Mouse (Mus musculus): ENCODE measurements around the gene Ptpn11. TPM values are rescaled to one million over a fixed set of nuclear protein-coding genes. Genes with fewer than 3 reads are reported as not detected.

The Ptpn11 gene
- 31.0 TPM for polyA plus RNA-seq (2014; fragmentation: Illumina TruSeq; extraction: RNeasy Lipid Tissue Mini Kit (QIAGEN cat#74804); ENCODE audit: insufficient read depth, low read depth, low replicate concordance)

GRCm38 (mm10) chr5:121190836-121191583 lies at the start of gene Ptpn11:
Gene Ptpn11 (minus strand): TSS chr5:121191397.

GRCm38 (mm10) chr5:121219980-121220731 lies 29.0 kb upstream of the Ptpn11 start, which contains the start of gene Hectd4:
Gene Hectd4 (plus strand): TSS chr5:121220219.

GRCm38 (mm10) chr5:121204132-121205089 lies 13.2 kb upstream of the Ptpn11 start, which contains the start of gene Rpl6:
Gene Rpl6 (plus strand): TSS chr5:121204481.

Other genes starting within 250 kb of the Ptpn11 start
- gene Rph3a, start 181.3 kb downstream of the Ptpn11 start, polyA plus RNA-seq (2014; fragmentation: Illumina TruSeq; extraction: RNeasy Lipid Tissue Mini Kit (QIAGEN cat#74804); ENCODE audit: insufficient read depth, low read depth, low replicate concordance) = not detected
- 789 TPM for gene Rpl6, start 13.1 kb upstream of the Ptpn11 start, polyA plus RNA-seq (2014; fragmentation: Illumina TruSeq; extraction: RNeasy Lipid Tissue Mini Kit (QIAGEN cat#74804); ENCODE audit: insufficient read depth, low read depth, low replicate concordance)
- gene Hectd4, start 28.8 kb upstream of the Ptpn11 start, polyA plus RNA-seq (2014; fragmentation: Illumina TruSeq; extraction: RNeasy Lipid Tissue Mini Kit (QIAGEN cat#74804); ENCODE audit: insufficient read depth, low read depth, low replicate concordance) = 2.4 TPM
- gene Trafd1, start 194.2 kb upstream of the Ptpn11 start, polyA plus RNA-seq (2014; fragmentation: Illumina TruSeq; extraction: RNeasy Lipid Tissue Mini Kit (QIAGEN cat#74804); ENCODE audit: insufficient read depth, low read depth, low replicate concordance) = 49.6 TPM
- 5.5 TPM for gene Naa25, start 206.5 kb upstream of the Ptpn11 start, polyA plus RNA-seq (2014; fragmentation: Illumina TruSeq; extraction: RNeasy Lipid Tissue Mini Kit (QIAGEN cat#74804); ENCODE audit: insufficient read depth, low read depth, low replicate concordance)

All from lung, adult 10 weeks (tissue).